Mouse (Mus musculus): ENCODE results near the gene Mog.
"Not testable (repeated sequence)": the region's sequence is repeated elsewhere in the genome, so short reads cannot be mapped to it uniquely, and the experiment has no call there.

Mog gene

DNA sequence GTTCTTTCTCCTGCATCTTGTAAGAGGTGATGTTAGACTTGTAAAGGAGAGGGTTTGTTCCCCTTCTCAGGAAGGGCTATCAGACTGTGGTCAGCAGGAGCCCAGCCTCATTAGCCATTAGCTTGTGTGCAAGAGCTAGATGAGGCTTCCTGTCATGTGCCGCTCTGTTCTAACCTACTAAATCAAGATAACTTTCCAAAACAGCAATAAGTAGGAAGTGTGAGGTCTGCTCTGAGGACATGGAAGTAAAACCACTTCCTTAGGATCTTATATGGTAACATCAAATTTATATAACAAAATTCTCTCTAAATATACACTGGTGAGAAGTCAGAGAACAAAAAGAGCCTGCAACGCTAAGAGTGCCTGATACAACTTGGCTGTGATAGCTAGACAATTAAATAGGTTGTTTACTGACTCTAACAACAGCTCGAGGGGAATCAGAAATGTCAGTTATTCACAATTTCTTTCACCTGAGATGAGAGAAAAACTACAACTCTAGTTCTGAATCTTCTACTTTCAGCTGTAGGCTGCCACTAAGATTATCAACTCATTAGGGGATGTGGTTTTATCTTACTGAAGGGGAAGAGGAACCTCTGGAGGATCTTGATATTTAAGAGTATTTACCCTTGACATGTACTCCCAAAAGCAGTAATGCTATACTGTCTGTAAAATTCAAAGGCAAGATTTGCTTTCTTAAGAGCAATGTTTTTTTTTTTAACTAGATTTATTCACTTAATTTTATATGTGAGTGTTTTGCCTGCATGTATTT lies 30.7 kb downstream of the Mog start:
- no peak for DNase-seq

DNA sequence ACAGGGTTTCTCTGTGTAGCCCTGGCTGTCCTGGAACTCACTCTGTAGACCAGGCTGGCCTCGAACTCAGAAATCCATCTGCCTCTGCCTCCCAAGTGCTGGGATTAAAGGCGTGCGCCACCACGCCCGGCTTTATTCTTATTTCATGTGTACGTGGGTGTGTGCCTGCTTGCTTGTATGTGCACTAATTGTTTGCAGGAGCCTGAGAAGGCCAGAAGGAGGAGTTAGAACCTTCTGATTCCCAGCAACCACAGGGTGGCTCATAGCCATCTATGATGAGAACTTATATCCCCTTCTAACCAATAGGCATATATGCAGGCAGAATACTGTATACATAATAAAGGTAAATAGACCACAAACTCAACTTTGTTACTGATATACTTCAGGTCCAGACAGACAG lies 32.6 kb downstream of the Mog start:
- DNase-seq: not testable (repeated sequence)

DNA sequence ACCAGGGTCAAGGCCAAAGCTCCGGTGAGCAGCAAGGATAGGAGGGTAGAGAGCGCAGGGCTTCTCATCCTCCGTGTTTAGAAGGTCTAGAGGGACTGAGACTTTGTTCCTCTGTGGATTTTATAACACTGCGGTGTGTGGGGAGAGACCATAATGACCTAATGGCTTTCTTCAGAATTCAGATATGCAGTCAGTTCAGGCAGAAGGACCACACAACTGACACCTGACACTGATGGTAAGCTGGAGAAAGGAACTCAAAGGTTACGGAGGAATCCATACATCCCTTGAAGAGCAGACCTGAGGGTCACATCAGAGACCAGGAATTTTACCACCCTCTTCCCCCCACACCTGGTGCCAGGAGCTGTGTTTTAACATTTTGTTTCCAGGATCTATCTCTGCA lies 33.8 kb downstream of the Mog start, which contains the start of gene H2-M5:
H2-M5 (minus strand) TSS at position 101 of the 400 bp plus-strand sequence.
- DNase-seq: no peak

DNA sequence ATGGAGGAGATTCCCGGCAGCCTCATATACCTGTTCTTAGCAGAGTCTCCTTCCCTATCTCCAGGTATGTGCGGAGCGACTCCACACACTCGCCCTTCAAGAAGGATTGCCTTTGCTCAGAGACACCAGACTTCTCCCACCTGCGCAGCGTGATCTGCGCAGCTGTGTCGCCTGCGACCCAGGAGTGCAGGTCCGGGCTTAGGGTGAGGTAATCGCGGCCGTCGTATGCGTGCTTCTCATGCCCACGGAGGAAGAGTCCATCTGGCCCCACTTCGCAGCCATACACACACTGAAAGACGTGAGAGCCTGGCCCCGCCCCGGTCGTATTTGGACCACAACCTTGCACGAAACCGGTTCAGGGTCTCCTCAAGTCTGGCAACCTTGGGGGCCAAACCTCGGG lies 34.7 kb downstream of the Mog start:
- DNase-seq: no peak

DNA sequence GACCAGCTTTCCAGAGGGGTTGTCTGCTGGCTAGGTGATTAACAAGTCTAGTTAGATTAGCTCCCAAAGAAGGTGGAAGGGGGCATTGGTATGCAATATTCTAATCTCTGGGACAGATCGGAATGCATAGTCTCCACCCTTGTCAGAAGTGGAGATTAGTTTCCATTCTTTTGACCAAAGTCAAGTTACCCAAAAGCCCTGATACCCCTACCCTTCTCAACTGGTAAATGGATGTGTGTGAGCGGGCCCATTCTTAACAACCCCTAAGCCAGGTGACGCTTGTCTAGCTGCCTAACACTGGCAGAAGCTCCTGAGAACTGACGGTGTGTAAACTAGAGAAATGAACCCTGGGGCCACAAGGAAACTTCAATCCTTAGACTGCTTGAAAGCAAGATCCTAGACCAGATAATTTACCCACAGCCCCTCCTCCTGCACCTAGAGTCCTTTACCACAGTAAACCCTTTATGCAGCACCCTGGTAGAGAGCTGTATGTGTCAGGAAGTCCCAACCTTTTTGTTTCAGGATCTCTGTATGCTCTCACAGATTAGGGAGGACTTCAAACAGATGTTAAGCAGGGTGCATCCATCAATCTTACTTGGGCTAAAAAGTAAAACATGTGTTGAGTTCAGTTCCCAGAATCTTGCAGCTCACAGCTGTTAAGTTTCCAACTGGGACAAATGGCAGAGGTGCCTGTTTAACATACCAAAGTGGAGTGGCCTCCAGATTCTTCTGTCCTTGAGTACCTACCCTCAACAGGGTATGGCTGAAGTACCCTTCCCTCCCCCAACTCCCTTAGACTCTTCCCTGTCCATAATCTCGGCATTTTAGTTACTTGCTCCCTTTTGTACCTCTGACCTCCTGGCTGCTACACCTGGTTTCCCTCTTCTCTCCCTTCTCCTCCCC lies 40.7 kb downstream of the Mog start:
- no peak for DNase-seq

DNA sequence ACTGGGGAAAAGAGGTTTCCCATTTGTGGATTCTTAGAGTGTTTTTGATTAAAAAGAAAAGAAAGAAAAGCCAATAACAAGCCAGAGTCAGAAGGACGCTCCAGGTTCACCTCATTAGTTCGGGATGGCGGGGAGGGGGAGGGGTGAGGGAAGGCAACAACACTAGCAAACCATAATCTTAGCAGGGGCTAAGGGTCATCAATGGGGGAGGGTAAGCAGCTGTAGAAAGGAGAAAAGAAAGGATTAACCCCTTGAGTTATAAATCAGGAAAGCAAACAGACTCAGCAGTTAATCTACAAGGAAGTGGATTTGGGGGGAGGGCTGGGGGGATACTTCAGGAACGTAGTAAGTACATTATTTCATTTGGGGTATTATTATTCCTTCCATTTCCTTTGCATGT lies 41.4 kb downstream of the Mog start:
- DNase-seq: no peak

DNA sequence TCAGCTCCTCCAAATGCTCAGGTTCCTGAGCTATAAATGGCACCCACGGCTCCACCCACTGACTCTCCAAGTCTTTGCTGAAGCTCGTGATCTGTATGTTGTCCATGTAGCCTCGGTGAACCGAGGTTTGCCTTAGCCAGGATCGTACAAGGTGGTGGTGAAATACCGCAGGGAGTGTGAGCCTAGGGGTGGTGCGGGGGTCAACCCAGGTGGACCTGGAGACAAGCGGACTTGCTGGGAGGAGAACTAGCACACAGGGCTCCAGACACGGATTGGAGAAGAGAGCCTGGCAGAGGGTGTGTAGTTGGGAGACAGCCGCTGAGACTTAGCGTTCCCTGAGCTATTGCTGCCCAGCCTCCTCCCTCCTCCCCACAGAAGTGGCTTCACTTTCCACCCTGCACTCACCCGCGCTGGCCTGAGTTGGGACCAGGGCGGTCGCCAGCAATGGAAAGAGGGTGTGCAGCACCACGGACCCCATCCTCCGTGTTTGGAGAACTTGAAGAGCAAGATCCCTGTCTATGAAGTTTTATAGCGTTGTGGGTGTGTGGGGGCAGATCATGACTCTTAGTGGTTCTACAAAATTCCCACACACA lies 41.9 kb downstream of the Mog start, which contains the start of gene 2410137M14Rik:
2410137M14Rik (minus strand) TSS at position 17 of the 593 bp plus-strand sequence.
- DNase-seq: no peak

DNA sequence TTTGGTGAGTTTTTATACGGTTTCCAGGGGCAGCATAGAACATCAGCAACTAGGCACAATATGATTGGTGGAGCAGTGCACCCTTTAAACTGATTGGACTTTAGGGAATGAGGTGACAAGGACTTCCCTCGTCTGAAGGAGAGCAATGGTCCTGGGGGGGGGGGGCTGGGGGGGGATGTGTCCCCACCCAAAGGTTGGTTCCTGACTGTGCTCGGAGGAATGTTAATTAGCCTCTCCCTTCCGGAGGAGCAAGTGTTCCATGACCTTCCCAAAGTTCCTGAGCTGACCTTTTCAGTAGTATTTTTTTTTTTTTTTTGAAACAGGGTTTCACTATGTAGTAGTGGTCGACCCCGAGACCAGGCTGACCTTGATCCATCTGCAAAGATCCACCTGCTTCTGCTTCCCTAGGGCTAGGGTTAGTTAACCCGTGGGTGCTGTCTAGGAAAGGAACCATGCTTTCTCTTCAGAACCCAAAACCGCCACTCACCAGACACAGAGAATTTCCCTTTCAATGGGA lies 49.9 kb downstream of the Mog start:
- DNase-seq: no peak

DNA sequence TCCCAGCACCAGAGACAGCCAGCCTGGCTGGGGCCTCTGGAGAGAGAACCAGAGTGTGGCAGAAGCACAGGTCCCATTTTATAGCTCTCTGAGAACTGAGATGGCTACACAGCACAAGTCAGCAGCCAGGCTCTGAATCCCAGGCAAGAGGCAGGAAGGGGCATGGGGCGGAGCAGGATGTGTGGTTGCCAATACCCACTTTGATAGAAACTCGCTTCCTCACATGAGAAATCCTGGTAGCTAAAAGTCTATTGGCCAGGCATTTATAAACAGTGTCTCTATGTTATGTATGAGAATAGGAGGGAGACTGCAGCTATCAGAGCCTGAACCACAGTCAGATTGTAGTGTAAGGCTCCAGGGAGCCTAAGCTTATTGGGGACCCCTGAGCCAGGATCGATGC lies 50.4 kb downstream of the Mog start:
- no peak for DNase-seq

DNA sequence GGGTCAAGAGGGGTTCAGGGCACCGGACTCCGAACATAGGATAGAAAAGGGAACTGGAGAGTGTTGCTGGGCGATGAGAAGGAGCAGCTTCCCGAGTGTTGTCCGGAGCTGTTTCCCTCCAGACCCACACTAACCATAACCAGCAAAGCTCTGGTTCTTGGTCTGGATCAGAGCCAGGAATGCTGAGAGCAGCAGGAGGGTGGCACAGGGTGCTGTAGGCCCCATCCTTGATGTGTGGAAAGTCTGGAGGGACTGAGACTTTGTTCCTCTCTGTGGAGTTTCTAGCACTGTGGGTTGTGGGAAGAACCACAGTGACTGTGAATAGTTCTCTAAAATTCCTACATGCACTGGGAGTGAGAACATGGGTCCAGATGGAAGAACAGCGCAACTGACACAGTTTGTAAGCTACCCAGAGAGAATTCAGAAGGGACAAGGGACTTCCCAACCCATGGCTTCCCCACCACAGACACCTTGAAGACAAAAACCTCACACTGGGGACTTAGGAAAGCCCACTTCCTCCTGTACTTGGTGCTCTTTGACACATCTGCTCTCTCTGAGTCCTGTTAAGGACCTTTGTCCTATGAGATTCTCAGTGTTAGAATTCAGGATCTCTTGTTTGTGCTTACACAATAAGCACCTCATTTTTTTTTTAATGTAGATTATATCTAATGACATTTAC lies 51.9 kb downstream of the Mog start:
- DNase-seq: no peak

DNA sequence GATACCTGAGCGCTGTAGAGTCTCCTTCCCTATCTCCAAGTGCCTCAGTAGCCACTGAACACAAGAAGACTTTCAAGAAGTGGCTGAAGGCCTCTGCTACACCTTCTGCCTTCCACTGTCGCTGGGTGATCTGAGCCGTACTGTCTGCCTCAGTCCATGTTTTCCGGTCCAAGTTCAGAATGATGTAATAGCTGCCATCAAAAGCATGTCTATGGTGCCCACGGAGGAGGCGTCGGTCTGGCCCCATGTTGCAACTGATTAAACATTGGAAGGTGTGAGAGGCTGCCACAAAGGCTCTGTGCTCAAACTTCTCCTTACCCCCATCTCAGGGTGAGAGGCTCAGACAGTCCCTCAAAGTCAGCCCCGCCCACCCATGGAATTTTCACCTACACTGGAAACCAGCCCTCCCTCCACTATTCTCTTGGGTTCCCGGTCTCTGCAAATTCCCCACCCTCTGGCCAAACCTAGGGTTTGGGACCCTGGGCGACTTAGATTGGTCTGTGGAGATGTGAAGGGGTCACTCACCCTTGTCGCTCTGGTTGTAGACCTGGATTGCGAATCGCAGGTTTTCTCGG lies 52.8 kb downstream of the Mog start:
- DNase-seq: no peak

DNA sequence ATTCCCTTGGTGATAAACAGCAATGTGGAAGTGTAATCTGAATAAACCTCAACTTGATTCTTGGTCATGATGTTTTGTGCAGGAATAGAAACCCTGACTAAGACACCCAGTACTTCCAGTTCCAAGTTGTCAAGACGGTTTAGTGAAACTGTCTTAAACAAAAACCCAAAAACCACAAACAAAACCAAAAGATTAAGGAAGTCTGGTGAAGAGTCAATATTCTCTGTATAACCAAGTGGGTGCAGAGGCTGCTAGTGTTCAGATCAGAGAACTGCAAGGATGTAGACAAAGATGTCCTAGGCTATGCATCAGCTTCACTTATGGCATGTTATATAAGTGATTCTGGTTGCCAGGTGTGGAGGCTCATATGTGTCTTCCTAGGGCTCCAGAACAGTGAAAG lies 56.3 kb downstream of the Mog start:
- DNase-seq: no peak

DNA sequence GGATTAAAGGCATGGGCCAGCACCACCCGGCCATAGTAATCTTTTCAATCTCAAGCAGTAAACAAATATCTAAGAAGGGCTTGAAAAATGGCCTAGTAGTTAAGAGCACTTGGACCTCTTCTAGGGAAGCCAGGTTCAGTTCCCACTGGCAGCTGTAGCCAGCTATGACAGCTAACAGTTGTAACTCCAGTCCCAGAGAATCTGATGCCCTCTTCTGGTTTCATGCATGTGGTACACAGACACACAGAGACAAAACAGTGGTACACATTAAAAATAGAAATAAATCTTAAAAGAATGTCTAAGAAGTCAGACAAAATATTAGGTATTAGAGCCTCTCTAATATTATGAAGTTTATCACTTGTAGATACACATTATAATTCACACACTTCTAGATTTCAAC lies 62.1 kb downstream of the Mog start:
- no peak for DNase-seq
